Mouse (Mus musculus): ENCODE measurements around the gene Slc15a3. TPM values are rescaled to one million over a fixed set of nuclear protein-coding genes. Genes with fewer than 3 reads are reported as not detected.

Slc15a3 gene
- 0.25 and 0.36 TPM in 2 replicates for polyA plus RNA-seq (2015; fragmentation: Nextera tagmentation; extraction: Ambion mirVana)

DNA sequence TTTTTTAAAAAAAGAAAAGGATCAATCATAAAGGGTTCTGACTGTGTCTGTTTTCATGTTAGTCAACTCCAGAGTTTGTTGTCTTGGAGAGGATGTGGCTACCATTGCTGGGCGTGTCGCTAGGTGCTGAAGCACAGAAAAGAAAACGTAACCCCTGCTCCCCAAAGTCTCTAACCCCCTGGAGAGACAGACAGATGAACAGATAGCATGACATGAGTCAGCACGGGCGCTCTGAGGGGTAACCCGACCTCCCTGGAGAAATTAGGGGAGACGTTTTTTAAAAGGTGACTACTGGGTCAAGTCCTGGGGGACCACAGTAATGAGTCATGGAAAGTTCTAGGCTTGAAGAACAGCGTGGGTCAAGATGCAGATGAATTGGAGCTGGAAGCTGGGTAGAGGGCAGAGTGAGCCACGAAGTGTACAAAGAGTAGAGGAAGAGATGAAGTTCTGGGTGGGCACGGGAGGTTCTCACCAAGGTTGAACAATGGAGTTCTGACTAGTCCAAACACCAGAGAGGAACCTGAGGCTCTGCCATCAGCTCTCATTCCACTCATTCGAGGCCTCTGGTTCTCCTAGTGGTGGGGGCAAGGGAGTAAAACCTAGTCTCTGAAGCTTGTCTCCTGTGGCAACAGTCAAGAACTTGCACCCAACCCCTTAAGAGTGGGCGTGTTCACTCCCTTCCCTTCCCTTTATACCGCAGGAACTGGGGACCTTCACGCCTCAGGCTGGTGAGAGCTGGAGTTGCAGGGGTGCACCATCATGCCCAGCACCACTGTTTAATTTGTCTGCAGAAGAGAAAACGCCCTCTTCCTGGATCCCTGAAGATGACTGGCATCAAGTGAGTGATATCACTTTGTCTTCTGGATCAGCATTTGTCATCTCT lies at the start of gene Slc15a3:
TSS of gene Slc15a3 (plus strand) at position 718 of the 883 bp plus-strand sequence.
- Histone ChIP-seq H3K27ac (no peak within 1 kb of the TSS), H3K27me3 (no peaks in the 10 kb centered on the region), H3K9me3 (no peaks in the 10 kb centered on the region), H3K36me3 (no peaks in the 10 kb centered on the region), H3K4me2 (no peak within 1 kb of the TSS), H3K4me1 (replicated peaks) (peaks cover 5% of the 10 kb centered on the region; the same call in 1 of the 2 replicates), H3K4me3 (no peak within 1 kb of the TSS), H3K9ac (no peak within 1 kb of the TSS)
- no peak for ATAC-seq (ENCODE audit: low FRiP score)
- 84% methylated on average over 15 of the region's 15 CpGs for whole genome bisulfite sequencing

- H3K9me3 ChIP-seq, result no peaks in the 10 kb centered on the region
- H3K27me3 ChIP-seq, result no peaks in the 10 kb centered on the region
- H3K9ac ChIP-seq, result no peak overlapping the region
- ATAC-seq (ENCODE audit: low FRiP score), result no peak
- 81% methylated on average over 9 of the region's 9 CpGs for WGBS
- no peak overlapping the region for H3K4me2 ChIP-seq
- H3K27ac ChIP-seq, result no peak overlapping the region
- H3K36me3 ChIP-seq, result no peaks in the 10 kb centered on the region
- H3K4me3 ChIP-seq, result no peak overlapping the region
- no peaks in the 10 kb centered on the region; the same call in 1 of the 2 replicates for H3K4me1 ChIP-seq (replicated peaks)
Observed at GRCm38 (mm10) chr19:10790323-10790722, 49.2 kb upstream of the Slc15a3 start.

DNA sequence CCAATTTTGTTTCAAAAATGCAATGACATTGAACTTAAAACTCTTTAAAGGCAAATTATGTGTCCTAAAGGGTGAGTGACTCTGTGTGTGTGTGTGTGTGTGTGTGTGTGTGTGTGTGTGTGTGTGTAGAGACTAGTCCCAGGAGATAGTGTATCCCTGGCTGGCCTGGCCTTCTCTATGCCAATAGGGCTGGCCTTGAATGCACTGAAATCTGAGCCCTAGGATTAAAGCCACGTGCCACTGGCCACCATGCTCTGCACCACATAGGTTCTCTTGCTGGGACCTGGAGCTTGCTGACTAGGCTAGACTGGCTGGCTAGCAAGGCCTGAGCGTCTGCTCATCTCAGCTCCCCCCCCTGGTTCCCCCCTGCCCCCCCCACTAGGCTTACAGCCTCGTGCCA lies 46.5 kb upstream of the Slc15a3 start:
- H3K4me3 ChIP-seq, result no peak overlapping the region
- 58% methylated on average over 3 of the region's 3 CpGs for WGBS
- H3K27ac ChIP-seq, result no peak overlapping the region
- no peaks in the 10 kb centered on the region for H3K9me3 ChIP-seq
- ATAC-seq (ENCODE audit: low FRiP score), result no peak
- no peaks in the 10 kb centered on the region for H3K36me3 ChIP-seq
- no peak overlapping the region for H3K4me2 ChIP-seq
- no peaks in the 10 kb centered on the region for H3K27me3 ChIP-seq
- no peak overlapping the region for H3K9ac ChIP-seq
- H3K4me1 ChIP-seq (replicated peaks), result no peaks in the 10 kb centered on the region; the same call in 1 of the 2 replicates

- H3K4me1 ChIP-seq (replicated peaks), result no peaks in the 10 kb centered on the region; the same call in 1 of the 2 replicates
Observed at GRCm38 (mm10) chr19:10794916-10795315, 44.6 kb upstream of the Slc15a3 start.

DNA sequence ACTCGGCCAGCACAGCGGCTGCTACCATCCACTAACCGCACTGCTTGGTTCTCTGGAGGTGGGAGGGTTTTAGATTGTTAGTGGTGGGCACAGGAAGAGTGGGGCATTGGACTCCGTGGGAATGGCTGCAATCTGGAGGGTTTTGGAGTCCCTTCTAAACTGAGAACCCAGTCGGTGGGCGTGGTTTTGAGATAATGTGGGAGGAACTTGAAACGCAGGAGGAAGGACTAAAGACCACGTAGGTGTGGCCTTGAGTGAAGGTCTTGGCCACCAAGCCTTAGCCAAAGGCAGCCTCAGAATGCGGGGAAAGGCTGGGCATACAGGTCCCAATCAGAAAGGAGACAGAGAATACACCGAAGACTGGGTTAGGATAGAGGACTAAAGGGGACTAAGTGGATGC lies 41.0 kb upstream of the Slc15a3 start:
- Histone ChIP-seq H3K9me3 (no peaks in the 10 kb centered on the region), H3K36me3 (no peaks in the 10 kb centered on the region), H3K27ac (no peak overlapping the region), H3K4me2 (no peak overlapping the region), H3K27me3 (0 out of 2 replicates have a peak, but pooled peaks cover 3% of the 10 kb centered on the region), H3K9ac (no peak overlapping the region), H3K4me1 (replicated peaks) (no peaks in the 10 kb centered on the region; the same call in 1 of the 2 replicates), H3K4me3 (no peak overlapping the region)
- ATAC-seq (ENCODE audit: low FRiP score), result no peak
- 77% methylated on average over 10 of the region's 10 CpGs for WGBS

More at GRCm38 (mm10) chr19:10794916-10795315, 44.6 kb upstream of the Slc15a3 start:
- H3K27ac ChIP-seq, result no peak overlapping the region
- no peak overlapping the region for H3K9ac ChIP-seq
- no peaks in the 10 kb centered on the region for H3K9me3 ChIP-seq
- no peak for ATAC-seq (ENCODE audit: low FRiP score)
- no peaks in the 10 kb centered on the region for H3K36me3 ChIP-seq
- WGBS, result 88% methylated on average over 1 of the region's 1 CpGs
- H3K4me3 ChIP-seq, result no peak overlapping the region
- 0 out of 2 replicates have a peak, but pooled peaks cover 3% of the 10 kb centered on the region for H3K27me3 ChIP-seq
- H3K4me2 ChIP-seq, result no peak overlapping the region

GRCm38 (mm10) chr19:10799155-10799554 lies 40.4 kb upstream of the Slc15a3 start:
- Histone ChIP-seq H3K4me1 (replicated peaks) (no peaks in the 10 kb centered on the region; the same call in 1 of the 2 replicates), H3K4me3 (no peak overlapping the region), H3K27me3 (0 out of 2 replicates have a peak, but pooled peaks cover 3% of the 10 kb centered on the region), H3K4me2 (no peak overlapping the region), H3K27ac (no peak overlapping the region), H3K36me3 (no peaks in the 10 kb centered on the region), H3K9me3 (no peaks in the 10 kb centered on the region), H3K9ac (no peak overlapping the region)
- 93% methylated on average over 17 of the region's 17 CpGs for WGBS
- ATAC-seq (ENCODE audit: low FRiP score), result no peak

DNA sequence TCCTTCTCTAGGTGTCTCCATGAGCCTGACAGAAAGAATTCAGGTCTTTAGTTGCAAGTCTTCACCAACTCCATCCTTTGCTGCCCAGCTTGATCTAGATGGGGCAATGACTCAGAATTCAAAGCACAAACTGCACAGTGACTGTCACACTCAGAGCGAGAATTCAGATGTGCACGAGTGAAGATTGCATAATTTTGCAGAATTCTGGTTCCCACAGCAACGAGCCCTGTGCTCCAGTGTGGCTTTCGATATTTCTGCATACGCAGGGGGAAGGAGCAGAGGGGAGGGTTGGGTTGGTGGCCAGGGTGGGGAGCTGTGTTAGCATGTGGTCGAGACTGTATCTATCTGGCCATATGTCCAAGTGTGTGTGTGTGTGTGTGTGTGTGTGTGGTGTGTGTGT lies 38.5 kb upstream of the Slc15a3 start:
- 0 out of 2 replicates have a peak, but pooled peaks cover 3% of the 10 kb centered on the region for H3K27me3 ChIP-seq
- no peaks in the 10 kb centered on the region for H3K9me3 ChIP-seq
- H3K27ac ChIP-seq, result no peak overlapping the region
- H3K4me3 ChIP-seq, result no peak overlapping the region
- no peaks in the 10 kb centered on the region; the same call in 1 of the 2 replicates for H3K4me1 ChIP-seq (replicated peaks)
- no peak overlapping the region for H3K9ac ChIP-seq
- no peak for ATAC-seq (ENCODE audit: low FRiP score)
- H3K36me3 ChIP-seq, result no peaks in the 10 kb centered on the region
- no peak overlapping the region for H3K4me2 ChIP-seq
- WGBS, result 69% methylated on average over 6 of the region's 6 CpGs

DNA sequence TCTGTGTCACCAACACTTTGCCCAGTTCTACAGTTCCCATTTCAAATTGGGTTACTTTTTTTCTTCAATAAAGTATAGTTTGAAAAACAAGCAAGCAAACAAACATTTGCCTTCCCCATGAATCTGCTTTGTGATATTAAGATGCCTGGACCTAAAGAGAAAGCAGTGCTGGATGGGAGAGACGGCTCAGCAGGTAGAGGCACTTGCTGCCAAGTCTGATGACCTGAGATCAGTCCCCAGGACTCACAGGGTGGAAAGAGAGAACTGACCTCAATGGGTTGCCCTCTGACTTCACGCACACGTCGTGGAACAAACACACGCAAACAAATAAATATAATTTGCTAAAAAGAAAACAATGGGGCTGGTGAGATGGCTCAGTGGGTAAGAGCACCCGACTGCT lies 37.6 kb upstream of the Slc15a3 start:
- H3K36me3 ChIP-seq, result no peaks in the 10 kb centered on the region
- no peaks in the 10 kb centered on the region for H3K4me1 ChIP-seq (replicated peaks)
- WGBS, result 87% methylated on average over 6 of the region's 6 CpGs
- ATAC-seq (ENCODE audit: low FRiP score), result no peak
- 0 out of 2 replicates have a peak, but pooled peaks cover 3% of the 10 kb centered on the region for H3K27me3 ChIP-seq
- no peaks in the 10 kb centered on the region for H3K9me3 ChIP-seq
- no peak overlapping the region for H3K4me2 ChIP-seq
- H3K9ac ChIP-seq, result no peak overlapping the region
- H3K27ac ChIP-seq, result no peak overlapping the region
- no peak overlapping the region for H3K4me3 ChIP-seq

- Histone ChIP-seq H3K9me3 (no peaks in the 10 kb centered on the region), H3K4me2 (no peak overlapping the region), H3K4me1 (replicated peaks) (no peaks in the 10 kb centered on the region), H3K4me3 (no peak overlapping the region), H3K36me3 (no peaks in the 10 kb centered on the region), H3K9ac (no peak overlapping the region), H3K27ac (no peak overlapping the region), H3K27me3 (0 out of 2 replicates have a peak, but pooled peaks cover 3% of the 10 kb centered on the region)
- no peak for ATAC-seq (ENCODE audit: low FRiP score)
- WGBS, result 78% methylated on average over 5 of the region's 5 CpGs
Observed at GRCm38 (mm10) chr19:10803751-10804150, 35.8 kb upstream of the Slc15a3 start.

DNA sequence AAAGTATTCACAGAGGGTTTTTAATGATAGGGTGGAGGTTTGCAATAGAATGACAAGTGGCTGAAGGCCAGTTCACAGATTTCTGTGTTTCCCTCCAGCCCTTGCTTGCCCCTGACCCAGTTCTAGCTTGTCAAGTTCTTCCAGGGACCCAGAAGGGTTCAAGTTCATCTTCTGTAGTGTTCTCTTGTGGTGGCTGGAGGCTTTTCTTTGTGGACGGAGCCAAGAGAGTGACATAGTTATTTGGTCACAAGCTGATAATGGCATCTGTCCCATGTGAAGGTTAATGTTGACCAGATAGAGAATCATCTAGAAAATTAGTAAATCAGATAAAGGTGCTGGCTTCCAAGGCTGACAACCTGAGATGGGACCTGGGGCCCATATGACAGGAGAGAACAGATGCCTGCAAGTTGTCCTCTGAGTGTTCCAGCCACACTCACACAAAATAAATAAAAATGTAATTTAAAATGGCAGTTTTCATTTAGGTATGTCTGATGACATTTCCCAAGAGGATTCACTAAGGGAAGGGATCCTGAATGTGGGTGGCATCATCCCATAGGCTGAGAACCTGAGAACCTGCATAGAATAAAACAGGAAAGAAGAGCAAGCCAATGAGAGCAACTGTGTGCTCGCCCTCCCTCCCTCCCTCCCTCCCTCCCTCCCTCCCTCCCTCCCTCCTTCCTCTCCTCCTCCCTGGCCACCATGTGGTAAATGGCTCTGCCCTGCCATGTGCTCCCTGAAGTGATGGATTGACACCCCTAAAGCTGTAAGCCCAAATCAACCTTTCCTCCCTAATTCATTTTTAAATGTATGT lies 34.5 kb upstream of the Slc15a3 start:
- no peaks in the 10 kb centered on the region for H3K27me3 ChIP-seq
- H3K9me3 ChIP-seq, result no peaks in the 10 kb centered on the region
- no peaks in the 10 kb centered on the region for H3K36me3 ChIP-seq
- no peak overlapping the region for H3K27ac ChIP-seq
- H3K9ac ChIP-seq, result no peak overlapping the region
- 75% methylated on average over 2 of the region's 2 CpGs for WGBS
- no peak overlapping the region for H3K4me2 ChIP-seq
- H3K4me1 ChIP-seq (replicated peaks), result peaks cover 12% of the 10 kb centered on the region
- no peak for ATAC-seq (ENCODE audit: low FRiP score)
- no peak overlapping the region for H3K4me3 ChIP-seq

DNA sequence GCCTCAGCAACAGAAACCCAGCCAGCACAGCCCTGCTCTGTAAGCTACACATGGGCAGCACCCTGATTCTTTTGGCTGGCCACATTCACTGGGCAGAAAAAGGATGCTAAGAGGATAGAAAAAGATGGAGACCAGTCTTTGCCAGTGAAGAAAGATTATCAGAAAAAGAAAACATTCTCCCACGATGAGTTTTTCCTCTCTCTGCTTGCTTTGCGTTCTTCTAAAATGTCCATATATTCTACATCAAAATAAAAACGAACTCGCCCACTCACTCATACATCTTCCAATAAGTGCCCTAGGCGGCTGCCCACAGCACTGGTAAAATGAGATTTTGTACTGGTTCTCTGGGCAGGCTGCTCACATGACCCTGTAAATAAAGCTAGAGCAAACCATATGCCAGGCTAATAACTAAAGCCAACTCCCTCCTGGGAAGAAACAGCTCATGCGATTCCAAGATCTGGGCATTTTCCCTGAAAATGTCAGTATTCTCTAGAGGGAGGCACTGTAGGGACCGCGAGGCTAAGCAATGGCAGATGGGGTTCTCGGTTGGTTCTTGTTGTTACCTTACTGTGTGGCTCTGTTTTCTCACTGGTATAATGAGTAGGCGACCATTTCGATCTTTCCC lies 33.8 kb upstream of the Slc15a3 start:
- no peaks in the 10 kb centered on the region for H3K27me3 ChIP-seq
- ATAC-seq (ENCODE audit: low FRiP score), result no peak
- no peak overlapping the region for H3K9ac ChIP-seq
- H3K4me3 ChIP-seq, result no peak overlapping the region
- H3K27ac ChIP-seq, result no peak overlapping the region
- peaks cover 15% of the 10 kb centered on the region for H3K4me1 ChIP-seq (replicated peaks)
- WGBS, result 80% methylated on average over 11 of the region's 11 CpGs
- H3K4me2 ChIP-seq, result no peak overlapping the region
- H3K9me3 ChIP-seq, result no peaks in the 10 kb centered on the region
- H3K36me3 ChIP-seq, result no peaks in the 10 kb centered on the region

Measured in hindbrain, embryonic 13.5 days (tissue).